Mouse (Mus musculus): Measurements from ENCODE around the gene Rpia.
A peak's percentile ranks its signal among the peaks of the same experiment; 100 is the strongest.

The Rpia gene

DNA sequence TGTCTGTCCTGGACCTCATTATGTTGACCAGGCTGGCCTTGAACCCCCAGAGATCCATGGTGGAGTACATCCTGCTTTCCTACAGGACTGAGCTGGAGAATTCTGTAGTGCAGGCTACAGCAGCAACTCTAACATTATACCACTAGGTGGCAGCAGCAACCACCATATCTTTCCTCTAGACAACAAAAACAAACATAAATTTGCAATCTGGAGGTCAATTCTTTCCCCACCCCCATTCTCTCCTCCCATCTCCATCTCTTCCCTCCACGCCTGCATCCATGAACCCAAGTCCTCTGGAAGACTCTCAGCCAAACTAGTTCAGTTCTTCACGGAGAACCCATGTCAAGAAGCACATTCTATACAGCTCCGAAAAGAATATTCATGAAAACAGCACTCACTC, 12.6 kb upstream of the Rpia start:
- peak; percentile 84 for DNase-seq

DNA sequence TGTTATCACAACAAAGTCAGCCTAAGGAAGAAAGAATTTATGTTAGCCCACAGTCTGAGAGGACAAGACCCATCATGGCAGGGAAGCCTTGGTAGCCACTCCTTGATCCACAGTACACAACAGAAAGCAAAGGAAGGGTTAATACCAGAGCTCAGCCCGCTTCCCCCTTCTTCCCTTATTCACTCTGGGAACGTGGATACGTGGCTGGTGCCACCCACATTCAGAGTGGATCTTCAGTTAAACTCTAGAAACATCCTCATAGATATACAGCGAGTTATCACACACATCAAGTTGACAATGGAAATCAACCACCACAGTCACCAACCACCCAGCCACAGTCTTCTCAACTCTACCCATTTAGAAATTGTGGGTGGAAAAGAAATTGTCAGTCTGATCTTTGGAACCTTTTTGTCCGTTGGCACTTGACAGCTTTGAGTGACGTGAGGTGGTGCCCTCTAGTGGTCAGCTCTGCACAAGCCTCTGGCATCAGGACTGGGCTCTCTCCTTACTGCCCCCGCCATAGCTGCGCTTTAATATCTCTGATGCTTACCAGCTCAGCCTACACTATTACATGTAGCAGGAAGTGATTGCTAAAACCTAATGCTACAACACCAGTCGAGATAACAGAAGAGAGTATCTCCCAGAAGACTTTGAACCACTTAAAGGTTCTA, 5.7 kb upstream of the Rpia start:
- peak; percentile 75 for DNase-seq

DNA sequence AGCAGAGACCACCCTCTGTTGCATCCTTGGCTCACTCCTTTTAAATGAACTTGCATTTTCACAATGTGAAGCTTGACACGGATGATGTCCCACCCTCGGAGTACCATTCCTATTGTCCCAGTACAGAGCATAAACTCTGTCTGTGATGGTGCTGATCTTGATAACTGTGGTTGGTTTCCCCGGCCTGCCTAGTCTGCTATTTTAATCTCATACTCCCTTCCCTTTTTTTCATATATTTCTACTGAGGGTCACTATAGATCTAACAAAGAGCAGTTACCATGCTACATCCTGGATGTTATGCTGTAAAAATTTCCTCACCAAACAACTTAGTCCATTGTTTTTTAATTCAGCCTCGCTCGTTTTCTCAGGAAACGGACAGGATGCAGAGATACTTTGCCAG, 4.9 kb upstream of the Rpia start:
- DNase-seq: no peak

DNA sequence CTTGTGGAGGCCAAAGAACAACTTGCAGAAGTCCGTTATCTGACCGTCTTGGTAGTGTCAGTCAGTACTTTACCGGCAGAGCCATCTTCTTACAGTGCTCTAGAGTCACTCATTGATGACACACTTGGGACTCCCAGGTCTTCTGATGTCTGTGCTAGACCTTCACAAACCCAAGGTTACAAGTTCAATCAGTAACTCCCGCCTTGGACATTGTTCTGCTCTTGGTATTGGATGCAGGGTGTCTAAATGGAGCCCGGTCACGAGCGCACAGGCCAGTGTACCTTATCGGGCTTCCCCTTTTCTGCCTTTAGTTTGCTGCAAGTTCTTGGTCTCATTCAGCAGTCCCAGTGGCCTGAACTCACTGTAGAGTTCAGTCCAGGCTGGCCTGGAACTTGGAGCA, 612 bp upstream of the Rpia start:
- no peak for DNase-seq

DNA sequence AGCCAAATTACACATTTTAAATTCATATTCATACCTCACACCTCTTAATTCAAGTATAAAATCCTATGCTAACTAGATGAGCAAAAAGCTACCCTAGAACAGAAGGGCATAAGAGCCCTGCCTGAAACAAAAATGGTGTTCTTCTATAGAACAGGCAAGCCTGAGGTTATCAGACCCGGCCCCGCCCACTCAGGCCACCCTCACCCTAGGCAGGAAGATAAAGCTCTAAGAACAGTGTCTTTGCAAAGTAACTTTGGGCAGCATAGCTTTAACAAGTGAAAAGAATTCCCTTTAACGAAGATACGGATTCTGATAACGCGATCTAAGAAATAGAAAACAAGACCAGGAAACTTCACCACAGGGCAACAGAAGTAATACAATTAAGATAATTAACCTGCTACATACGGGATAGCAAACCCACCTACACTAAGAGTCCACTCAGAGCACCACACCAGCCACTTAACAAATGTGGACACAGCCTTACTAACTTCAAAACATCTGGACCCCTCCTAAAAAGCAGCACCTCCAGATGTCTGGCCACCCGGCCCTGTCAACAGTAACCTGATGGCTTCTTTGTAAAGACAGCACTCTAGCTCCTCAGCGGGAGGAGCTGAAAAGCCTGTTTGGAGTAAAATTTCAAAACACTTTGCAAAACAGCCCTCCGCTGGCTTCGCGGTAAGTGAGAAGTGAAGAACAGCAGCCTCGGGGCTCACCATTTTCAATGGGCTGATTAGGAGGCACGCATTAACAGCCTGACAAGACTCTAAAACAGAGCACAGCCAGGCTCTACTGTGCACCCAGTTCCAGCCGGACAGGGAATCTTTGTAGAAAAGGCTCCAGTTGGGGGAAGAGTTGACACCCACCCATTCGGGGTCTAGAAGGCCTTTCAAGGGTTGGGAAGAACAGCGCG, 925 bp downstream of the Rpia start:
- DNase-seq: no peak

DNA sequence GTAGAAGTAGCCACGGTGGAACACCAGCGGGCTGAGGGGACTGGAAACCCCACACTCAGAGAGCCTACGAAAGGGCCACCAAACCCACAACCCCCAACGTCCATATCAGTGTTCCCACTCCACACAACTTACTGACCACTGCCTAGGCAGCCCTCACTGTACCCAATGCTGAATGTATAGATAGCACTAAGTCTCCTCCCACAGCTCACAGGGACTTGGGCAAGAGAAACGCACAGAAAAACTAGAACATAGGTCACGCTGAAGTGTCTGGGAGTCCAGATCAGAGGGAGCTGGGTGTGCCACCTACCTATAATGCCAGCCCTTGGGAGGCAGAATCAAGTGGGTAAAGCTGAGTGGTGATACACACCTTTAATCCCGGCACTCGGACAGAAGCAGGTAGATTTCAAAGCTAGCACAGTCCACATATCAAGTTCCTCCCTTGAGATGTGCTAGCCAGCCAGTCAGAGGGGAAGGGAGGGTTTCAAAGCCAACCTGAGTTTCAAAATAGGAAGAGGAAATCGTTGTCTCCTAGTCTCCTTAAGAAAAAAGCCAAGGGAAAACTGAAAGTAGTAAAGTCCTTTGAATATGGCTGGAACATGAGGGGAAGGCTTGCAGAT, 1.9 kb downstream of the Rpia start:
- no peak for DNase-seq

DNA sequence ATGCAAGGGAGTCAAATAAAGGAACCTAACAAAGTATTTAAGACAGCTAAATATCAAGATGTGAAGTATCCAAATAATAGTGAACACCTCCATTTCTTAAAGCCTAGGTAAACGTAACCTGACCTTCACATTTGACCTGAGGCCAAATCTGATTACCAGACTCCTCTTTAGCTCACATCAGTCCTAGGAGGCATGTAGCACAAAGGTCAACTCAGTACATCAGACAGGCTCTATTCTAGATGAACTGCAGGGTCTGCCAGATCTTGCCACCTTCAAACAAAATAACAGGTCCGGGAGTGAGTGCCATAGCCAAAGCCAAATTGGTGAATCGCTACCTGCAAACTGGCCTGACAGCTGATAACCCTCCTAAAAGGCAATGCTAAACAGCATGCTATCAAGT, 2.9 kb downstream of the Rpia start:
- no peak for DNase-seq

DNA sequence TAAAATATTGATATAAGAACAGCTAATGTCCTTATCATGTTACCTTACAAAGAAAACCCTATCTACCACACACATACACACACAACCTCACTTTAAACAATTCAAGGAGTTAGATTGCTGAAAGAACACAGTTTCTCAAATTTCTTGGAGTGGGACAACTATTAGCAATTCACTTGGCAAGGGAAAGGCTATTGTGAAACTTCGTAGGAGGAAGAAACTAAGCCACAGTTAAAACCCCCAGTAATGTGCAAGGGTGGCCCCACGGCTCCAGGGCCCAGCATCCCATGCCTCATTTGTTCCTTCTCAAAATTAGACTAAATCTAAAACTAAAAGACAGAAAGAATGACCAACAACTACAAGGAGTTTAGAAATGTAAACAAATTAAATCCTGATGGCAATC, 4.5 kb downstream of the Rpia start:
- no peak for DNase-seq

DNA sequence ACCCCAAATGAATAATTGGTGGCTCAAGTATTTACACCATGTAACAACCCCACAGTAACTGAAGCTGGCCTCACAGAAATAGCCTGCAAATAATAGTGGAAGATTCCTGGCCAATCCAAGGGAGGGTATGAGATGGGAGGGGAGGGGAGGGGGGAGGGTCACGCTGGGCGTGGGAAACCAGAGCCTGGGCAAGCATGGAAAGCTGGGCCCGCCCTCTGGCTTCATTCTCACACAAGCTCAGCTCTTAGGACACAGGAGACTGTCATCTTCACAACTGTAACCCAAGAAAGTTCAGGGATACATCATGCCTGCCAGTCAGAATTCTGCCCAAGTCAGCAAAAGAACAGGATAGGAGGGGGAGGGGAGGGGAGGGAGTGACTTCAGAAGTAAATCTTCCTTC, 6.2 kb downstream of the Rpia start:
- DNase-seq: peak; percentile 27

DNA sequence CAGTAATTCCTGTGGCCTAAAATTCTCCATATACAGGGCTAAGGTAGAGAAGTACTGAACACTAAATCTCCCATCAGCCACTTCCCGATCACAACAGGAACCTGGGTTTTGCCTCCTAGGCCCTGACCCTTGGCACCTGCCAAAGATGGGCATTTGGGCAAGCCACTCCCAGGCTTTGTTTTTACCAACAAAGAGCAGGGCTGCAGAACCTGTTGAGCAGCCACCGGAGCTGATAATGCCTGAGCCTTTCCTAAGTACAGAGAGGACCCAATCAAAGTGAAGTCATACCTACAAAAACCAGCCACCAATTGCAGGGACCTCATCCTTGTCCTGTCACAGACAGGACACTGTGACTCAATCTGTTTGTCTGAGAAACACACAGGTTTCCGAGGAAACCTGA, 7.2 kb downstream of the Rpia start:
- no peak for DNase-seq

DNA sequence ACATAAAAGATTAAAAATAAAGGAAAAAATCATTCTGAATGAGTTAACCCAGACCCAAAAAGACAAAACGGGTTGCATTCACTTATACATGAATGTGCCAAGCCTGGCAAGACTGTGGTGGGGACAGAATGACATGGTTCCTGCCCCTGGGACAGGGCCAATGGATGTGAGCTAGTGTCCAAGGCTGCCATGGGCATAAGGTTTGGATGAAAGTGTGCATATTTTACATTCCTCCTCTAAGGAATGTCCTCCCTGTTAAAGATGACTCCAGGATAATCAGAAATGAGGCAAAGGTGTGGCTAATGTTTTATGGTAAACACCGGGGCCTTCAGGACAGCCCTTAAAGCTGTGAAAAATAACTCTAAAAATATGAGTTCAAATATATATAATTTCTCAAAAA, 10.7 kb downstream of the Rpia start:
- no peak for DNase-seq

DNA sequence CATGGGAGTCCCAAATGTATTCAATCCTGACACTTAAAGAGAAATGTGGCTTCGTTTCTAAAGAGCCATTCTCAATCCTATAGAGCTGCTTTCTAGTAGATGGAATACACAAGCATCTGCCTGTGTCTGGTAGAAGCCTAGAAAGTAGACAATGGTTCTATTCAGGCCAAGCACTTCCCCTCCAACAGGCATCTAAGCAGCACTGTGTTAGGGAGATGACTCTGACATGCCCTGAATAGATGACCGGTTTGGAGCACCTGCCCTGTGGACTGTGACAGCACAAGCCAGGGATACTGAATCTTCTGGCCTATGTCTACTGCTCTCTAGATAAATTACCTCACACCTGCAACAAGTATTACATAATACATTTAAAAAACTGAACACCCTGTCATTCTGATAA, 17.7 kb downstream of the Rpia start:
- DNase-seq: peak; percentile 74

DNA sequence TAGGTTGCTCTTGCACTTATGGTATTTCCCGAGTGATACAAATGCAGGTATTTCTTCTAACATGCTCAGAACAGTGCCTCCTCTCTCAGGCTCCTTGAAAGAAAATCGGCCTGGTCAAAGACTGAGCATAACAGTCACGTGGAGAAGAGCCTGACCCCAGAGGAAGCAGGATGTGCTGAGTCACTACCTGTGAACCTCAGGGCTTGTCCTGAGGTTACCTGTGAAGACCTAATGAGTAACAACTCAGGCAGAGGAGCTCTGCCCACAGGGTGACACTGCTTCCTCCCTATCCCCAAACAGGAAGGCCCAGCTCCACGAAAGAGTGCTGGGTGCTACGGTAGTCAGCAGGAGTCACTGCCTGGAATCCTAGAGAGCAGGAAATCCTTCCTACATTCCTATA, 18.3 kb downstream of the Rpia start:
- no peak for DNase-seq

DNA sequence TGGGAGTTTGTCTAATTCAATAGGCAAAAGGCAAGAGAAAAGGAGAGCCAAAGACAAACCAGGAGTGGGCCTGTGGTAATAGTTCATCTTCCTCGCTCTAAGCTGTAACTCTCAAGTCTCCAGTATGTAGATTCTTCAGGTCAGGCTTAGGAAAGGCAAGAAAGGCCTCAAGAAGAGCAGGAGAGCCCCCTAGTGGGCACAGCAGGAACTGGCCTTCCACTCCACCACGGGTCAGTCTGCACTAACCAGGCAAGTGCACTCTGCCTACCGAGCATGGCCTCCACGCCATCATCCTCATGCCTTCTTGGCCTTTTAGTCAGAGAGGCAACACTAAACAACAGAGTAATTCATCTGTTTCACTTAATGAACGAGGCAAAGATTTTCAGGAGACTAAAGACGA, 23.3 kb downstream of the Rpia start:
- peak; percentile 80 for DNase-seq

DNA sequence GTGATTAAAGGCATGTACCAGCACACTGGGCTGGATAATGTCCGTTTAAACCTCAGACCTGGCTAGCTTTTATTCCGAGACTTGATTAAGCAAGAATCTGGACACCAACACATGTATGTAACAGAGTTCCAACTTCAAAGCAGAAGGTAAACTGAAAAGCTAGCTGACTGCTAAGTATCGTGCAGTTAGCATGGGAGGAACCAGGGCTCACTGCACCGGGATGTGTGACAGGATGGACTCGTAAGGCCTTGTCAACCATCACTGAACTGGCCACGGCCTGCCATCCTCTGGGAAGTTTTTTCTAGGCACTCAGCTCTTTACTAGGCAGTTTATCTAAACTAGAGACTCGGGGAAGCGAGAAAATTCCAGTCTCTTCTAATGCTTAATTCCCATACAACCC, 27.0 kb downstream of the Rpia start:
- no peak for DNase-seq

DNA sequence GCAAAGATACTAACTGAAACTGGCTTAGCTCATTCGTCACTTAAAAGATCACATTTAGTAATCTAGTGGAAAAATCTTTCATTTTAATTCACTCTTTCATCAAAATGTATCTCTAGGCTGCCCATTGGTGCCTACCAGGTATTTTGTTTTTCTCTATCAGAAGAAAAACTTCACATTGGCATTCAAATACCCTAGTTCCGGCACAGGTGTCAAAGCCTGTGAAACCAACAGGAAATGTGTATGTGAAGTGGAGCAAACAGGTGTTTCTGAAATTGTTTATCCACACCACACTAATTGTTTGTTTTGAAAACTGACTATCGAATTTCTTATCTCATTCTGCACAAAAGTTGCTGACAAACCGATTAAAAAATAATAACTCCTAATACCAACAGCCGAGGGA, 27.5 kb downstream of the Rpia start:
- no peak for DNase-seq

DNA sequence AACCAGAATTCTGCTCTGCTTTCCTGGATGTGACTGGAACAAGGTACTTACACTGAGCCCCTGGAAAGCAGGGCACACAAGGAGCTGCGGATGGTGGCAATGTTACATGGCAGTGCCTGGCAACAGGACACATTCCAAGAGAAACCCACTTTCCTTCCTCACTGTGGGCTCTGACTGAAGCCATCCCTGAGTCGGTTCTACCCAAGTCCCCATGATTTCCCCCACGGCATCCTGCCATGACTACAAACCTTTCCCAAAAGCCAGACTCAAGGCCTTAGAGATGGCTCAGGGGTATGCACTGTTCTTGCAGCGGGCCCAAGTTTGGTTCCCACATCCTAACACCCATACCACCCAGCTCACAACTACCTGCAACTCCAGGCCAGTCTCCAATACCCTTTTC, 28.2 kb downstream of the Rpia start:
- no peak for DNase-seq

DNA sequence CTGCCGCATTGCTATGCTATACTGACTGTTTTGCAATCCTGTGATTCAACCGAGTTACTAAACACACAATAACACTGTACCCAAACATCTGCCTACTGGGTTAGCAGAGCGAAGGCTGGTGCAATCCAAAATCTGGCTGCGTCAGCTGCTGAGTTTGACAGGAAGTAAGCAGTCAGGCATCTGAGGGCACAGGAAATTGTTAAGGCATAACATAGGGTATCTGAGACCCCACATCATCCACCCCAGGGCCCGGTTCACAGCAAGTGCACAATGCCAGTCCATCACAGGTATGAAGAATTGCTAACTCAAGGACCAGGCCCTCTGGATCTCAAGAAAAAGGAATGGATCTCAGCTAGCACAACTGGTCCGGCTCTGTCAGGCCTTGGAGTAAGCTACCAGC, 29.4 kb downstream of the Rpia start:
- no peak for DNase-seq

DNA sequence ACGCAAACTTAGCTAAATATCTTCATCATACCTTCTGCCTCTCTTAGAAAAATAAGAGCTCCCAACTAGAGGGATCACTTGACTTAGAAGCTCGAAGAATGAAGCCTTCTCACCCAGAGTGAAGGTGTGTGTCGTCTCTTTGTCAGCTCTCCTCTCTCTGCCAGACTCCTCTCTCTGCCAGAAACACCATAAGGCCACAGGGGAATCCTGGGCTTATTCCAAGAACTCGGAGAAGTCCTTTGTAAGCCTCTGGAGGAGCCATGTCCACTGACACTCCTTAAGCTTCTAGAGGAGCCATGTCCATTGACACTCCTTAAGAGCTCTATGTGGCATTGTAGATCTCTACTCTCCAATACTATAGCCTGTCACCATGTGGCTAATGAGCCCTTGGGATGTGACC, 31.1 kb downstream of the Rpia start:
- DNase-seq: no peak

DNA sequence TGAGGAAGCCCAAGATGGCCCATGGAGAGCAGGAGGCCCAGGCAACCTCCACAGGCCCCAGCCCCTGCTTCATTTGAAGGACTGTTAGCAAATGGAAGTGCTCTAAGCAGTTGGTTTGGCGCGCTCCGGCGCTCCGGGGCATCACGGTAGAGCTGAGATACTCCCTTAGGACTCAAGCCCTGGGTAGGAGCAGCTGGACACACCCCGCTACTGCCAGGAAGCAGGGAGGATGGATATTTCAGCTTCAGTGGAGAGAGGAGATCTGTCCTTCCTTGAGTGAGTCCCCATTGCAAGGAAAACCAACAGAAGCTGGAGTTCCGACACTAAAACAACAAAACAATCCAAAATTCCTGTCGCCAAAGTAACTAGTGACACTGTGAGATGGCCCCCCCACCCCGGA, 37.2 kb downstream of the Rpia start:
- DNase-seq: no peak

DNA sequence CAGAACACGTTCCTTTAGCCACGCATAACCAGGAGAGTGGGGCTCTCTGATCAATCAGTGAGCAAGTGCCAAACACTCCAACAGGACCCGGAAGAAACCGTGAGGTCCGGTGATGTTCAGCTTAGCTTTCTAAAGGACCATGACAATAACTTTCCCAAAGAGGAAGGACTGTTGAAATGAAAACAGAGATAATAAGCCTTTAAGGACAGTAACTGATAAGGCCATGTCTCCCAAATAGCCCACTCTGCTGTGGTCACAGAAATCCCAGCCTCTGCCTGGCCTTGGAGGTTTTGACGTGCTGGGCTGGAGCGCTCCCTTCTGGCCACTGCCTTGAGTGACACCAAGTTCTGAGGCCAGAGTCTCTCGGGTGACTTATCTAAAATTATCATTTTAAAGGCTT, 39.7 kb downstream of the Rpia start:
- DNase-seq: peak; percentile 52

DNA sequence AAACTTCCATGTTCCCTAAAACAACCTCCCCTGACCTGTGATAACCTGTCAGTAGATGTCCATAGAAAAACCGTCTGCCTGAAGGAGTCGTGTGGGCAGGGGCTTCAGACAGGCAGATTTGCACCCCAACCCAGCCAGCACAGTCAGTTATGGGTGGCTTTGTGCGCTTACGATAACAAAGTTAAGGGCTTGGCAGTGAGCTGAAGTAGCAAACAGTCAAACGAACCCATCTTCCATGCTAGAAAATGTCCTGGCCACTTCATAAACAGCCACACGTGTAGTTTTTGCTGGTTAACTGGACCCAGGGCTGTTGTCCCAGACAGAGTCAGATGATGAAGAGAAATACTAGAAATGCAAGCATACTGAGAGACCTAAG, 40.1 kb downstream of the Rpia start:
- DNase-seq: no peak

DNA sequence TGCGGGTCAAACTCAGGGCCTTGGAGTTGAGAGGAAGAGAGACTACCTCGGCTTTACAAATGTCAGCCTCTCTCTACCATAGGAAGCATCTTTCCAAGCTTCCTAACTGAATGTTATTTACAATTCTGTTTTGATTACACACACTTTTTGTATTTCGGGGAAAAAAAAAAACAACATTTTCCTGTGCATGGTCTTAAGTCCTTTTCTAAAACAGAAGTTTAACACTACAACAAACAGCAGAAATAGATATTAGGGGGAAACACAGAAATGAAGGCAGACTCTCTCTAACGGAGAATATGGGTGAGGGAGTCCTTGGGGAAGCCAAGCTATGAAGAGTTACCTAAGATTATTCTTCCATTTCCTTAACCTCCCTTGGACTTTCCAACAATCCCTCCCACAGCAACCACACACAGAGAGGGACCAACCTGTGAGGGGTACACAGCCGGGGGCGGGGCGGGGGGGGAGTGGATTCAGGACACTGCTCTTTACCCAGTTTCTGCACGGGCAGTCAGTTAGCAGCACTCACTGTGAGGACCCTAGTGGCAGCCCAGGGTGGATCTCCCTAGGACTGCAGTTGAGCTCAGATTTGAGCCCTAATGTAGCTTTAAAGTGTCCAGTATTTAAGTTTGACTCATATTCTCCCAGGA, 40.7 kb downstream of the Rpia start:
- DNase-seq: no peak

DNA sequence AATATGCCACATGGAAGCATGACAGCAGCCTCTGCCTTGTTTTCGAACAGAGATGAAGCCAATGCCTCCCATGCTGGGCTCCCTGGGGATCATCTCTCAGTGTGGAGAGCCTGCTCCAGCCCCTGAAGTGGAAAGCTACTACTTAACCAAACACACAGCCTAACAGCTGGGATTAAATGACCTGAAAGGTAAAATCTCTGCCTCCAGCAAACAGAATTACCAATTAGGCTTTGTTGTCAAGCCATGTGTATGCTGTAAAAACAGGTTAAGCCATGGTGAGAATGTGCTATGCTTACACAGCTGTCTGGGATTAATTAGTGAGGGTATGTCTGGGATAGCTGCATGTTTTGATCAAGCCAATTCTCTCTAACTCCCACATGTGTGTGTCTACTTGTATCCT, 42.3 kb downstream of the Rpia start:
- peak; percentile 78 for DNase-seq
